Mouse (Mus musculus): ENCODE results near the gene Lrrc31. TPM values are rescaled to one million over a fixed set of nuclear protein-coding genes. Genes with fewer than 3 reads are reported as not detected.

Lrrc31 gene
- total RNA-seq (2023; ENCODE audit: inconsistent age) = not detected in 4 replicates

DNA sequence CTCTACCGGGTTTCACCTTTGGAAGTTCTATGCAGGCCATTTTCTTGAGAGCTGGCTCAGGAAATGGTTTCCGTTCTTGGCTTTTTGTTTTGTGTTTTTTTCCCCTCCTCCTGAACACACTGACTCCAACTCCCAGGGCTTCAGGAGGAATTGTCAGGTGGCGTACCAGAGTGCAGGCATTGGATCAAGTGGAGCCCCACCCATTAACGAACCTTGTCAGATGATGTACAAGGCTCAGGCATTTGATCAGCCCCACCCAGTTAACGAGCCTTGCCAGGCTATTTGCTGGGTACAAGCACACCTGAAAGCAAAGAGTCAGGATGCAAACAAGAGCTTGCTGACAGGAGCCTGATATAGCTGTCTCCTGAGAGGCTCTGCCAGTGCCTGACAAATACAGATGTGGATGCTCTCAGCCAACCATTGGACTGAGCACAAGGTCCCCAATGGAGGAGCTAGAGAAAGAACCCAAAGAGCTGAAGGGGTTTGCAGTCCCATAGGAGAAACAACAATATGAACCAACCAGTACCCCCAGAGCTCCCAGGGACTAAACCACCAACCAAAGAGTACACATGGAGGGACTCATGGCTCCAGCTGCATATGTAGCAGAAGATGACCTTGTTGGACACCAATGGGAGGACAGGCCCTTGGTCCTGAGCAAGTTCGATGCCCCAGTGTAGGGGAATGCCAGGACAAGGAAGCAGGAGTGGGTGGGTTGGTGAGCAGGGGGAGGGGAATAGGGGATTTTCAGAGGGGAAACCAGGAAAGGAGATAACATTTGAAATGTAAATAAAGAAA lies at the start of gene Lrrc31:
TSS of gene Lrrc31 (minus strand) at position 133 of the 795 bp plus-strand sequence.

DNA sequence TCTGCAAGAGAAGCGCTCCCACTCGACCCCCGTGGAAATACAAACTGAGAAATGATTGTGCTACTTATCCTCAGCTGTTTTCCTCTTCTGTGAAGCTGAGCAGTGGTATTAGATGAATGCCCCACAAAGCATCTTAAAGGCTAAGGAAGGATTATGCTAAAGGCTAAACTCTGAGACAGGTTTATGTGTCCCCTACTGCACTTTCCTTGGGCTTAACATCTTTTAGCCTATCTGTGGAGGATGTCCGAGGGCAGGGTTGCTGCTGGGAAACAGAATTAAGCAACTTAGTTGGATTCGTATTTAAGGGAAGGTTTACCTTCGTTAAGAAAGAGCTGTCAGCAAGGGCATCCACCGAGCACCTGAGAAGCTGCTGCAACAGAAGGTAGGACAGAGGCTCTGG lies 46.4 kb upstream of the Lrrc31 start, which contains the start of gene Samd7:
TSS of gene Samd7 (plus strand) at position 288 of the 400 bp plus-strand sequence.

DNA sequence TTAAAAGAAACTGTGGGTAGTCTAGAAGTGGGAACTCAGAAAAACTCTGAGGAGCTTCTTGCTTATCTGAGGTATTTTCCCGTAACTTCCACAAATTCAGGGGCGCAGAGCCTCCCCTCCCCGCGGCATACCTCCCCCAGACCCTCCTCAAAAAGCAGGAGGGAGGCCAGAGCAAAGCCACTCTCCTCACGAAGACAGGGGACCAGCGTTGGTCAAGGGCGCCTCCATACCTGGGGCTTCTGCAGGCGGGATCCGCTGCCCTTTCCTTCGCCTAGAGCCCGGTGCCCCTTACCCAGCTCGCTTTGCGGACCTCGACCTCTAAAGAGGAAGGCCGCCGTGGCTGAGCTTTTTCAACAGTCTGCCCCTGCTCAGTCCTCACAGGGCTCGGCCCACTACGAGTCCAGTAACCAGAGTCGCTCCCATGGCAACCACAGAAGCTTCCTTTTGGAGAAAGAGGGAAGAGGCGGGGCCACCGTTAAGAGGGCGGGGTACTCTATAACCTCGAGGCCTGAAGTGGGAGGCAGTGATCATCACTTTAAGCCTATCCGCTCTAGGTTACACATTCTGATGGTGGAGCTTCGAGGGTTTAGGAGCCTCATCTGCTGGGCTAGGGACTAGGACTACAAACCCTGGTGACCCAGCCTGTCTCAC lies 52.1 kb downstream of the Lrrc31 start, which contains the start of gene Lrrc34:
TSS of gene Lrrc34 (minus strand) at position 430 of the 651 bp plus-strand sequence.

DNA sequence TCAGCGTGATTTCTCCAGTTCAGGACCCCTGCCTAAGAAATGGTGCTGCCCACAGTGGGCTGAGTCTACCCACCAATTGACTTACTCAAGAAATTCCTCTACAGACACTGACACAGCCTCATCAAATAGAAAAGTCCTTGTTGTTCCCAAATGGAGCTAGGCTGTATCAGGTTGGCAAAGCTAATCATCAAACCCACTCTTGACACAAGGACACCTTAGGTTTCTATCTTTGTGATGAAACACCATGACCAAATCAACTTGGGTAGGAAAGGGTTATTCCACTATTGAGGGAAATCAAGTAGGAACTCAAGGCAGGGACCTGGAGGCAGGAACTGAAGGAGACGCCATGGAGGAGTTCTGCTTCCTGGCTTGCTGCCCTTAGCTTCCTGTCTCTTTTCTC lies 55.4 kb downstream of the Lrrc31 start, which contains the start of gene Lrriq4:
TSS of gene Lrriq4 (plus strand) at position 301 of the 400 bp plus-strand sequence.

Other genes starting within 250 kb of the Lrrc31 start
- not detected in 4 replicates for gene Mecom, start 151.8 kb downstream of the Lrrc31 start, total RNA-seq (2023; ENCODE audit: inconsistent age)
- gene Actrt3, start 99.9 kb downstream of the Lrrc31 start, total RNA-seq (2023; ENCODE audit: inconsistent age) = 0.42 to 1.2 TPM (median 0.85 TPM) in 4 replicates
- gene Mynn, start 97.8 kb downstream of the Lrrc31 start, total RNA-seq (2023; ENCODE audit: inconsistent age) = 55.9 to 74.7 TPM (median 67.5 TPM) in 4 replicates
- not detected in 4 replicates for gene Lrriq4, start 55.3 kb downstream of the Lrrc31 start, total RNA-seq (2023; ENCODE audit: inconsistent age)
- not detected in 4 replicates for gene Lrrc34, start 52.0 kb downstream of the Lrrc31 start, total RNA-seq (2023; ENCODE audit: inconsistent age)
- not detected in 4 replicates for gene Samd7, start 46.5 kb upstream of the Lrrc31 start, total RNA-seq (2023; ENCODE audit: inconsistent age)
- gene Sec62, start 93.0 kb upstream of the Lrrc31 start, total RNA-seq (2023; ENCODE audit: inconsistent age) = 56.9 to 61.1 TPM (median 60.0 TPM) in 4 replicates
- 0.33 to 1.1 TPM (median 0.57 TPM) in 4 replicates for gene Gpr160, start 156.1 kb upstream of the Lrrc31 start, total RNA-seq (2023; ENCODE audit: inconsistent age)